Mouse (Mus musculus): ENCODE data around the gene Svep1. TPM values are rescaled to one million over a fixed set of nuclear protein-coding genes. Genes with fewer than 3 reads are reported as not detected.

The Svep1 gene
- polyA plus RNA-seq, 1 experiment from 2014 or later, result 0.33 TPM

DNA sequence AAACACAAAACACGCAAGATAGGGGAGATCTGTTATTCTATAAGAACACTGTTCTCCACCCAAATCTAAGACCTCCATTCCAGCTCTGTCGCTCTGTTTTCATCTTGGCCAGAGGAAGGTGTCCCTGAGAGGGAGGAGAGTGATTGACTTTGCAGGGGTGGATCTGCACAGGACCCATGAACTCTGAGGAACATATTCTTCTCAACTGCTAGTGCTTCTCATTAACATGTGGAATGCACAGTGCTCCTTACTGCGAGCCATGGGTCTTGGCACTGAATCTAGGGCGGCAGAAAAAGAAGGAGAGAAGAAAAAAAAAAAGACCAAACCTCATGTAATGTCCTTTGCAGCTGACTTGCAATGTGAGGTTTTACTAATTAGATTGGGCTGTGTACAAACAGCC, 9.4 kb downstream of the Svep1 start:
- Histone ChIP-seq H3K27me3 (no peaks in the 10 kb centered on the region), H3K27ac (no peak overlapping the region), H3K4me3 (replicated peaks) (no peak overlapping the region), H3K9me3 (replicated peaks) (no peaks in the 10 kb centered on the region), H3K4me1 (replicated peaks) (no peaks in the 10 kb centered on the region), H3K9ac (no peak overlapping the region), H3K4me2 (no peak overlapping the region), H3K36me3 (no peaks in the 10 kb centered on the region)
- DNase-seq, result no peak
- WGBS (ENCODE audit: insufficient replicate concordance), result 65% methylated on average over 4 of the region's 4 CpGs
- ATAC-seq (ENCODE audit: low read depth), result no peak

GRCm38 (mm10) chr4:58196795-58197194, 9.9 kb downstream of the Svep1 start:
- H3K27ac ChIP-seq, result no peak overlapping the region
- WGBS (ENCODE audit: insufficient replicate concordance), result 51% methylated on average over 4 of the region's 4 CpGs
- ATAC-seq (ENCODE audit: low read depth) (no peak), DNase-seq (no peak)
- H3K36me3 ChIP-seq, result no peaks in the 10 kb centered on the region
- H3K4me3 ChIP-seq (replicated peaks), result no peak overlapping the region
- H3K4me2 ChIP-seq, result no peak overlapping the region
- no peak overlapping the region for H3K9ac ChIP-seq
- H3K27me3 ChIP-seq, result no peaks in the 10 kb centered on the region
- H3K9me3 ChIP-seq (replicated peaks), result no peaks in the 10 kb centered on the region
- no peaks in the 10 kb centered on the region for H3K4me1 ChIP-seq (replicated peaks)

GRCm38 (mm10) chr4:58195936-58196335, 10.7 kb downstream of the Svep1 start:
- H3K36me3 ChIP-seq, result no peaks in the 10 kb centered on the region
- no peak overlapping the region for H3K27ac ChIP-seq
- no peak overlapping the region for H3K4me2 ChIP-seq
- H3K9ac ChIP-seq, result no peak overlapping the region
- no peaks in the 10 kb centered on the region for H3K27me3 ChIP-seq
- H3K9me3 ChIP-seq (replicated peaks), result no peaks in the 10 kb centered on the region
- WGBS (ENCODE audit: insufficient replicate concordance), result 70% methylated on average over 2 of the region's 2 CpGs
- no peaks in the 10 kb centered on the region for H3K4me1 ChIP-seq (replicated peaks)
- DNase-seq (no peak), ATAC-seq (ENCODE audit: low read depth) (no peak)
- H3K4me3 ChIP-seq (replicated peaks), result no peak overlapping the region

DNA sequence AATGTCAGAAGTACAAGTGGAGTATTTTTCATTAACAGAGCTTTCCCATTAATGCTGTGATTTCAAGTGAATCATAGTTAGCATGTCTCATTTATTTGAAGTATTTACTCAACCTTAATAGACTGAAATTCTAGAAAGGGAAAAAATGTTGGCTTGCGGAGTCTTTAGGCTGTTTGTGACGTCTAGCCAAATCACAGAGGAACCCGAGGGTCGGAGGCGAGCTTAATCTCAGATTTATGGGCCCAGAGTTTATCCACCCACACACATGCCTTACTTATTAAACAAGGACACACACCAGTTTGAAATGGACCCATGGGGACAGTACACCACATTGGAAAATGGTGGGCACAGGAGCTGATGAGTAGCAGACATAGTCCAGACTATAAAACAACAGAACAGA, 17.4 kb downstream of the Svep1 start:
- DNase-seq, result no peak
- H3K4me3 ChIP-seq (replicated peaks), result no peak overlapping the region
- no peak for ATAC-seq (ENCODE audit: low read depth)
- H3K27ac ChIP-seq, result no peak overlapping the region
- WGBS (ENCODE audit: insufficient replicate concordance), result 71% methylated on average over 5 of the region's 5 CpGs
- no peaks in the 10 kb centered on the region for H3K4me1 ChIP-seq (replicated peaks)
- no peak overlapping the region for H3K9ac ChIP-seq
- H3K4me2 ChIP-seq, result no peak overlapping the region
- H3K9me3 ChIP-seq (replicated peaks), result no peaks in the 10 kb centered on the region
- H3K36me3 ChIP-seq, result no peaks in the 10 kb centered on the region
- no peaks in the 10 kb centered on the region for H3K27me3 ChIP-seq

- no peak for DNase-seq
- H3K4me1 ChIP-seq (replicated peaks), result no peaks in the 10 kb centered on the region
- H3K9me3 ChIP-seq (replicated peaks), result no peaks in the 10 kb centered on the region
- no peak overlapping the region for H3K9ac ChIP-seq
- whole genome bisulfite sequencing (ENCODE audit: insufficient replicate concordance), result 35% methylated on average over 3 of the region's 3 CpGs
- H3K4me2 ChIP-seq, result no peak overlapping the region
- no peak overlapping the region for H3K27ac ChIP-seq
- no peak for ATAC-seq (ENCODE audit: low read depth)
- H3K27me3 ChIP-seq, result no peaks in the 10 kb centered on the region
- H3K36me3 ChIP-seq, result no peaks in the 10 kb centered on the region
- no peak overlapping the region for H3K4me3 ChIP-seq (replicated peaks)
These were observed 21.3 kb downstream of the Svep1 start for GRCm38 (mm10) chr4:58185401-58185800.

DNA sequence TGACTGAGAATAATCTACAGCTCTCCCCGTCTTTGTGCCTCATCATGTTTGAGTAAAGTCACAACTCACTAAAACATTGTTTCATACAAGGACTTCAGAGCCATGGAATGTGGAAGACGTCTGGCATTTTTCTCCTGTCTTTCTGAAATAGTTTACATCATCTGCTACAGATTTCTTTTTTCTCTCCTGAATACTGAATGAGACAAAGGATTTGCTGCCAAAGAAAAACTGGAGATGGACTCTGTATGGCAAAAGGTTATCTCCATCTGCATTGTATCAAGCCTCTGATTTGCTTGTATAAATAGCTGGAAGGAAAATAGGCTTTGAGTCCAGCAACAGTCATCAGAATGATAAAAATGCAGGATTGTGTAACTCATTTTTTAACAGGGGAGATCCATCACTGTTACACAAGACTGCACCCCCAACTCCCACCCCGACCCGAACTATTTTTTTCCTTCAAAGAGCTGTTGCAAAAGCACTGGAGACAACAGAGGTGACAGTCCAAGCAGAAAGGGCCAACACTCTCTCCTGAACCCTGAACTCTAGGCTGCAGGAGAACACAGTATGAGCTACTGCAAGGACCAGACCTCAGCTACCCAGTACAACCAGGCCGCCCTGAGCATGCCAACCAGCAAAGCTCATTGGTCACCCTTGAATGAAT, 21.8 kb downstream of the Svep1 start:
- no peak overlapping the region for H3K4me3 ChIP-seq (replicated peaks)
- H3K36me3 ChIP-seq, result no peaks in the 10 kb centered on the region
- H3K27ac ChIP-seq, result no peak overlapping the region
- no peaks in the 10 kb centered on the region for H3K4me1 ChIP-seq (replicated peaks)
- DNase-seq (no peak), ATAC-seq (ENCODE audit: low read depth) (no peak)
- H3K4me2 ChIP-seq, result no peak overlapping the region
- no peaks in the 10 kb centered on the region for H3K9me3 ChIP-seq (replicated peaks)
- 49% methylated on average over 5 of the region's 5 CpGs for WGBS (ENCODE audit: insufficient replicate concordance)
- H3K9ac ChIP-seq, result no peak overlapping the region
- no peaks in the 10 kb centered on the region for H3K27me3 ChIP-seq

- Histone ChIP-seq H3K4me2 (no peak overlapping the region), H3K27ac (no peak overlapping the region), H3K9me3 (replicated peaks) (no peaks in the 10 kb centered on the region), H3K9ac (no peak overlapping the region), H3K4me1 (replicated peaks) (no peaks in the 10 kb centered on the region), H3K36me3 (no peaks in the 10 kb centered on the region), H3K4me3 (replicated peaks) (no peak overlapping the region), H3K27me3 (no peaks in the 10 kb centered on the region)
- ATAC-seq (ENCODE audit: low read depth) (no peak), DNase-seq (no peak)
- WGBS (ENCODE audit: insufficient replicate concordance), result 67% methylated on average over 4 of the region's 4 CpGs
These were observed 22.8 kb downstream of the Svep1 start for GRCm38 (mm10) chr4:58183897-58184296.

GRCm38 (mm10) chr4:58178489-58178888, 28.2 kb downstream of the Svep1 start:
- Histone ChIP-seq H3K27me3 (no peaks in the 10 kb centered on the region), H3K4me2 (no peak overlapping the region), H3K4me1 (replicated peaks) (no peaks in the 10 kb centered on the region), H3K4me3 (replicated peaks) (no peak overlapping the region), H3K9me3 (replicated peaks) (no peaks in the 10 kb centered on the region), H3K27ac (no peak overlapping the region), H3K9ac (no peak overlapping the region), H3K36me3 (no peaks in the 10 kb centered on the region)
- 81% methylated on average over 6 of the region's 6 CpGs for WGBS (ENCODE audit: insufficient replicate concordance)
- DNase-seq (no peak), ATAC-seq (ENCODE audit: low read depth) (no peak)

DNA sequence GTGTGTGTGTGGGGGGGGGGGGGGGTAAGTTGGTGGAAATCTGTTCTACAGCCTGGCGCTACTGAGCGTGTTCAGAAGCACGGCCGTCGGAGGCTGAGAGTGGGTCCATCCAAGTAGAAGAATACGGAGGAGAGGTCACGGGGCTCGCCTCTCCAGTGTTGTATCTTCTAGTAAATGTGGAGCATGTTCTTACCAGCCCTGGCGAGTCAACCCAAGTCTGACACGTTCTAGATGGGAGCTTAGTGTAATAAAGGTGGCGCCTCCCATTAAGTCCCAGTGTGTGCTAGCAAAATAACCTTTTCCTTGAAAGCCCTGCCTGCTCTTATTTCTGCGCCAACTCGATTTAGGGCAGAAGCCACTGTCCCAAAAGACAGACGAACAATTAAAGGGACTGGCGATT, 29.4 kb downstream of the Svep1 start:
- no peak for ATAC-seq (ENCODE audit: low read depth)
- Histone ChIP-seq H3K4me2 (no peak overlapping the region), H3K9ac (no peak overlapping the region), H3K36me3 (no peaks in the 10 kb centered on the region), H3K4me3 (replicated peaks) (no peak overlapping the region), H3K27ac (no peak overlapping the region), H3K4me1 (replicated peaks) (no peaks in the 10 kb centered on the region), H3K27me3 (no peaks in the 10 kb centered on the region), H3K9me3 (replicated peaks) (no peaks in the 10 kb centered on the region)
- WGBS (ENCODE audit: insufficient replicate concordance), result 74% methylated on average over 15 of the region's 15 CpGs
- DNase-seq, result no peak

GRCm38 (mm10) chr4:58174435-58174987, 32.1 kb downstream of the Svep1 start:
- no peak for ATAC-seq (ENCODE audit: low read depth)
- Histone ChIP-seq H3K4me2 (no peak overlapping the region), H3K27ac (no peak overlapping the region), H3K4me1 (replicated peaks) (no peaks in the 10 kb centered on the region), H3K9me3 (replicated peaks) (no peaks in the 10 kb centered on the region), H3K9ac (no peak overlapping the region), H3K4me3 (replicated peaks) (no peak overlapping the region), H3K27me3 (no peaks in the 10 kb centered on the region), H3K36me3 (no peaks in the 10 kb centered on the region)
- DNase-seq, result no peak
- 45% methylated on average over 4 of the region's 4 CpGs for WGBS (ENCODE audit: insufficient replicate concordance)

- Histone ChIP-seq H3K27ac (no peak overlapping the region), H3K9me3 (replicated peaks) (no peaks in the 10 kb centered on the region), H3K4me1 (replicated peaks) (no peaks in the 10 kb centered on the region), H3K36me3 (no peaks in the 10 kb centered on the region), H3K9ac (no peak overlapping the region), H3K4me3 (replicated peaks) (no peak overlapping the region), H3K27me3 (no peaks in the 10 kb centered on the region), H3K4me2 (no peak overlapping the region)
- WGBS (ENCODE audit: insufficient replicate concordance), result 67% methylated on average over 6 of the region's 6 CpGs
- ATAC-seq (ENCODE audit: low read depth), result no peak
- no peak for DNase-seq
These were observed 33.3 kb downstream of the Svep1 start for GRCm38 (mm10) chr4:58173401-58173800.

- no peaks in the 10 kb centered on the region for H3K27me3 ChIP-seq
- 67% methylated on average over 5 of the region's 5 CpGs for WGBS (ENCODE audit: insufficient replicate concordance)
- H3K9me3 ChIP-seq (replicated peaks), result no peaks in the 10 kb centered on the region
- H3K4me3 ChIP-seq (replicated peaks), result no peak overlapping the region
- no peak overlapping the region for H3K4me2 ChIP-seq
- no peak overlapping the region for H3K27ac ChIP-seq
- no peaks in the 10 kb centered on the region for H3K4me1 ChIP-seq (replicated peaks)
- no peak for DNase-seq
- H3K36me3 ChIP-seq, result no peaks in the 10 kb centered on the region
- no peak overlapping the region for H3K9ac ChIP-seq
- no peak for ATAC-seq (ENCODE audit: low read depth)
These were observed 36.2 kb downstream of the Svep1 start for GRCm38 (mm10) chr4:58170430-58170829.
